Mouse (Mus musculus) brain, embryonic 14.5 days (tissue): ENCODE results near the gene Lrrc4. TPM values are rescaled to one million over a fixed set of nuclear protein-coding genes. Genes with fewer than 3 reads are reported as not detected.

ENCODE experiments used
- DNase-seq: peaks from one replicate; pipeline ENCODE4 v3.0.0-alpha.2; 2011; ENCODE audit warnings: low read depth
- CTCF ChIP-seq: fragments of 200-500 bp; IDR thresholded peaks from 2 replicates; pipeline ENCODE4 v1.5.1; 2012; ENCODE audit warnings: inconsistent platforms, mild to moderate bottlenecking, moderate library complexity, borderline replicate concordance; ENCODE audit not compliant: insufficient read depth, insufficient read length; ENCODE audit errors: extremely low read depth
- POLR2A ChIP-seq: fragments of 200-500 bp; IDR thresholded peaks from 2 replicates; pipeline ENCODE4 v1.6.1; 2012; ENCODE audit warnings: mild to moderate bottlenecking, inconsistent platforms, borderline replicate concordance; ENCODE audit not compliant: poor library complexity, insufficient read depth, insufficient read length, severe bottlenecking; ENCODE audit errors: extremely low read depth
- polyA plus RNA-seq: library from polyadenylated mRNA; depleted of rRNA; stranded (reverse); fragments of >200 nt; gene quantifications from 2 replicates; pipeline ENCODE4 v1.2.3, GENCODE M21; 2012; rRNA removed

Gene Lrrc4
- 23.4 and 28.4 TPM in 2 replicates for polyA plus RNA-seq

- no peak for TF ChIP-seq POLR2A
- no peak for TF ChIP-seq CTCF
- peak; percentile 68 for DNase-seq
Observed at GRCm38 (mm10) chr6:28831011-28831853, at the start of gene Lrrc4. Gene Lrrc4 (minus strand): TSS chr6:28831747.

- no peak for DNase-seq
- no peak for TF ChIP-seq POLR2A
- no peak for TF ChIP-seq CTCF
Observed at GRCm38 (mm10) chr6:28880909-28881308, 49.4 kb upstream of the Lrrc4 start.

- no peak for DNase-seq
- TF ChIP-seq POLR2A, result no peak
- no peak for TF ChIP-seq CTCF
Observed at GRCm38 (mm10) chr6:28879315-28879714, 47.8 kb upstream of the Lrrc4 start.

DNA sequence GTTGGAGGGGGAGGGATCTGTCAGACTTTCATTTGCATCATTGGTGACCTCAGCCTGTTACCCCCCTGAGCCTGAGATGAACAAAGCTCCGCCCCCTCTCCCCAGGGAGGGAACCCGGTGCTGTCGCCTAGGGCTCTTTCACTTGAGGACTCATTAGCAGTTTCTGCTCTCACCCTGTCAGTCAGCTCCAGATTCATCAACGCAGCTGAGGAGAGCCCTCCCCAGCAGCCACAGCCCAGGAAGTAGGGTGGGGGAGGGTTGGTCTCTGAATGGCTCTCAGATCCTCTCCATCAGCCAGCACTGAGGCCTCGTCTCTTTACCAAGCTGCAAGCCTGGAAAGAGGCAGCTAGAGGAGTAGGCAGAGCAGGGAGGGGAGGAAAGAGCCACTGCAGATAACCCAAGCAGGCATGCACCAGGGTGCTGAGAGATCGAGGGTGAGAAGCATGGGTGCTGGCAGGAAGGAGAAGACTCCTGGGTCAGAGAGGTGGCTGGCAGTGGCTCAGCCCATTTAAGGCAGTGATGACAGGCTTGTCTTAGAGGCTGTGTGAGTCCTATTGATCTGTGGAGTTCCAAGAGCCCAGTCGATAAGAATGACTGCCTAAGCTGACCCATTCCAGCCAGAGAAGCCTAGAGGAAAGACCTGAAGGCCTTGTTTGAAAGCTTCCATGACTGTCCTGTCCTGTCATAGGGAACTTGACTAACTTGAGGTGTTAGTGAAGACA is 46.6 kb upstream of the Lrrc4 start:
- DNase-seq, result peak; percentile 96
- TF ChIP-seq CTCF (no peak), POLR2A (no peak)

GRCm38 (mm10) chr6:28876492-28876891 is 44.9 kb upstream of the Lrrc4 start:
- DNase-seq, result peak; percentile 89
- TF ChIP-seq CTCF (no peak), POLR2A (no peak)

DNA sequence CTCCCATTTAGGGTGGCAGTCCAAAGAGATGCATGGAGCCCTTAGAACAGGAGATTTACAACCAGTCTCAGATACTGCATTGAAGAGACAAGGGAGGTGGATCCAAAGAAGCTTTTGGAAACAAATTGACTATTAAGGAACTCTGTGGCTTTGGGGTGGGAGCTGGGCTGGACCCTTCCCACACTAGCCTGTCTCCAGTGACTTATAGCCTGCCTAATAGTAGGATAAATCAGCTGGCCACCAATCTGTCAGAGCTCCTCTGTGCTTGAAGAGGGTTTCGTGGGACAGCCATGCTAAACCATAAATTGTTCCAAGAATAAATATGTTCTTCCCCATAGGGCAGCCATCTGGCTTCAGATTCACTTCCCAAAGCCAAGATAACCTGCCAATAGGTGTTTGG is 43.8 kb upstream of the Lrrc4 start:
- no peak for DNase-seq
- TF ChIP-seq POLR2A, result no peak
- no peak for TF ChIP-seq CTCF

- TF ChIP-seq CTCF (no peak), POLR2A (no peak)
- no peak for DNase-seq
Observed at GRCm38 (mm10) chr6:28874759-28875158, 43.2 kb upstream of the Lrrc4 start.

DNA sequence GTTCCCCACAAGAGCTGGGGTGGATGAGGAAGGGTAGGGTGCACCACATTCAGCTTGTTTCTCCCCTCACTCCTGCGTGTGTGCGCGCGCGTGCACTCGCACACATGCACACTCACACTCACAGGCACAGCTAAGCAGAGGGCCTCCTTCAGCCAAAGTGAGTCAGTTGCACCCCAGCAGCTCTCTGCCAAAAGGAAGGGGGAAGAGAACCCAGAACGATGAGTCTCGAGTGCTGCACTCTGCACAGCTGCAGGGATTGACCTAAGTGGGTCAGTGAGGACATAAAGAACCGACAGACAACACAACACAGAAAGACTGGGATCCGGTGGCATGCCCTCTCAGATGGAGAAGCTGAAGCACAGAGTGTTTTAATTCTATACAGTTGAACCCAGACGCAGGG is 42.5 kb upstream of the Lrrc4 start:
- no peak for DNase-seq
- TF ChIP-seq CTCF, result no peak
- TF ChIP-seq POLR2A, result no peak

- TF ChIP-seq POLR2A, result no peak
- TF ChIP-seq CTCF, result no peak
- peak; percentile 48 for DNase-seq
Observed at GRCm38 (mm10) chr6:28872421-28872795, 40.9 kb upstream of the Lrrc4 start.

DNA sequence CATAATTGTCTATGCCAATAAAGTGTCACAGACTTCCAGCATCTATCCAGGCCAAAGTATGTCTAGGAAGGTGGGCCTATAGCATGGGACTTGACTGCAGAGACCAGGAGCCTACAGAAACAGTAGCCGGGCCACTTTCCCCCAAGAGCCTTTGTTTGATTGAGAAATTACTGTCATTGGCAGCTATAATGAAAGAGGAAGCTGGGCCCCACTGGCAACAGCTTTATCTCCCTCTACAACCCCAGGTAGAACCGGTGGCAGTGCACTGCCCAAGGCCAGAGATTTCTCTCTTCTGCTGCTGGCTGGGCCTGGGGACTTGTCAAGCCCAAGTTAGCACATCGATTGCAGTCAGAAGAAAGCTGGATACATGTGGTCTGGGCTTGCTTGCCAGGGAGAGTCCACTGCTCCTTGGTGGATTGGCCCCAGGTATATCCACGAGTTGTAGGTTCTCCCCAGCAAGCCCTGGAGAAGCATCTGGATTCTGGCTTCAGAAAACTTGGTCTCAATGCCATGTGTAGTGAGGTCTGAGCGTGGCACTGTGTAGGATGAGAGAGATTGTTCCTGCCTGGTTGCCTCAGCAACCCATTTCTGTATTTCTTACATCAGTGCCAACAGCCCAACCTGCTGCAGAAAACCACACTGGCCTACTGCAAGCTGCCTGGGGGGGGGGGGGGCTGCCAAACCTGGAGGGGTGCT is 40.3 kb upstream of the Lrrc4 start:
- DNase-seq, result peak; percentile 46
- TF ChIP-seq CTCF (no peak), POLR2A (no peak)
